Mouse (Mus musculus) embryonic fibroblast, embryonic 13.5 days (primary cell): ENCODE results near the gene Cpped1.

Source experiments
- CTCF ChIP-seq: IDR thresholded peaks from 2 replicates; pipeline ENCODE4 v1.5.1; 2011; ENCODE audit warnings: mild to moderate bottlenecking, control low read depth, low read length, moderate library complexity, borderline replicate concordance; ENCODE audit not compliant: insufficient read depth
- POLR2A ChIP-seq: IDR thresholded peaks from 2 replicates; pipeline ENCODE4 v1.6.1; 2011; ENCODE audit warnings: low read depth, mild to moderate bottlenecking, control low read depth, low read length, moderate library complexity

DNA sequence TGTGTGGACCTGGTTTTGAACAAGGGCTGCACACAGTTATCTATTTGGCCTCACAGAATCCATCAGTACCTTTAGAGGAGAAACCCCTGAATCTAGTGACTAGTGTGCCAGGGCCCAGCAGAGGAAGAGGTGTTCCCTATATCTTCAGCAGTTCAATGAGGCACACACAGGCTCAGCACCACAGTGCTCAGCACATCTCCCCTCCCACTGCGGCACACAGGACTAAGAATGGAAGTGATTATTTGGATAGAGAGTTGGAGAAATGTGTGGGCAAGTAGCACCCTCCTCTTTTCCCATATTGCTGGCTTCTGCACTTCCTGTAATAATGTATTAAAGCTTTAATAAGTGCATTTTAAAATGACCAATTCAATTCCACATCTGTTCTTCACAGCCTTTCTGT, 80.4 kb downstream of the Cpped1 start:
- TF ChIP-seq CTCF, result no peak
- no peak for TF ChIP-seq POLR2A
